Mouse (Mus musculus) liver, adult 2 months (tissue): ENCODE results near the gene Uhrf2. TPM values are rescaled to one million over a fixed set of nuclear protein-coding genes. Genes with fewer than 3 reads are reported as not detected.
A peak's percentile ranks its signal among the peaks of the same experiment; 100 is the strongest.

Experiments used
- DNase-seq: peaks from one replicate; pipeline ENCODE4 v3.0.0-alpha.2; 2011; ENCODE audit warnings: low read depth, low spot score; ENCODE audit errors: extremely low read depth
- H3K27ac ChIP-seq: fragments of 200-500 bp; replicated peaks from 2 replicates; pipeline ENCODE4 v1.5.1; 2012; ENCODE audit warnings: low read depth, mild to moderate bottlenecking, control low read depth, inconsistent platforms, low read length; ENCODE audit not compliant: insufficient read depth
- H3K27me3 ChIP-seq: fragments of 200-500 bp; 2 replicates; pipeline ENCODE4 v1.6.1; 2012; ENCODE audit warnings: mild to moderate bottlenecking, moderate library complexity, low read length, inconsistent platforms; ENCODE audit not compliant: control insufficient read depth, insufficient read depth
- H3K36me3 ChIP-seq: fragments of 200-500 bp; 2 replicates; pipeline ENCODE4 v1.6.1; 2012; ENCODE audit warnings: low read length, inconsistent platforms; ENCODE audit not compliant: control insufficient read depth, insufficient read depth
- H3K4me1 ChIP-seq: fragments of 200-500 bp; 2 replicates; pipeline ENCODE4 v1.6.1; 2011; ENCODE audit warnings: low read length; ENCODE audit not compliant: control insufficient read depth, insufficient read depth
- H3K4me3 ChIP-seq: fragments of 200-500 bp; 2 replicates; pipeline ENCODE4 v1.5.1; 2011; ENCODE audit warnings: low read depth, mild to moderate bottlenecking, control low read depth, low read length, moderate library complexity; ENCODE audit not compliant: insufficient read depth
- H3K79me2 ChIP-seq: fragments of 200-500 bp; 2 replicates; pipeline ENCODE4 v1.6.1; 2012; ENCODE audit warnings: inconsistent platforms, mild to moderate bottlenecking, low read length, moderate library complexity; ENCODE audit not compliant: control insufficient read depth, insufficient read depth
- H3K9ac ChIP-seq: fragments of 200-500 bp; 2 replicates; pipeline ENCODE4 v1.6.1; 2012; ENCODE audit warnings: low read depth, mild to moderate bottlenecking, control low read depth, inconsistent platforms, low read length
- CTCF ChIP-seq: fragments of 200-500 bp; IDR thresholded peaks from 2 replicates; pipeline ENCODE4 v1.5.1; 2011; ENCODE audit warnings: low read depth, low read length, control low read depth
- POLR2A ChIP-seq: fragments of 200-500 bp; IDR thresholded peaks from 2 replicates; pipeline ENCODE4 v1.6.1; 2011; ENCODE audit warnings: low read length, control low read depth; ENCODE audit not compliant: insufficient read depth; ENCODE audit errors: extremely low read depth
- WGBS: fragments of 180-500 bp; shearing (Covaris S2); methylation state at CpG from one replicate; pipeline ENCODE4 v1.1.7; 2018; 5-methylcytosine and 5-hydroxymethylcytosine counted together
- polyA plus RNA-seq: library from polyadenylated mRNA; depleted of rRNA; stranded (reverse); fragments of >200 nt; gene quantifications from 2 replicates; pipeline ENCODE4 v1.2.3, GENCODE M21; 2012; rRNA removed
- total RNA-seq: library from RNA; depleted of rRNA; stranded (reverse); fragments of >200 nt; gene quantifications from 2 replicates; pipeline ENCODE4 v1.2.3, GENCODE M21; 2014; rRNA removed

The Uhrf2 gene
- total and polyA plus RNA-seq, 2 experiments = 21.8 to 40.7 TPM

- Histone ChIP-seq H3K27ac (no peak overlapping the region), H3K27me3 (no peaks in the 10 kb centered on the region), H3K79me2 (no peaks in the 10 kb centered on the region), H3K4me3 (no peak overlapping the region), H3K9ac (no peak overlapping the region), H3K4me1 (peaks cover 2% of the 10 kb centered on the region; the same call in 1 of the 2 replicates), H3K36me3 (peaks cover 19% of the 10 kb centered on the region)
- no peak for TF ChIP-seq POLR2A
- no peak for TF ChIP-seq CTCF
- WGBS = 67% methylated on average over 7 of the region's 7 CpGs
- DNase-seq = no peak
Observed at GRCm38 (mm10) chr19:30124999-30125669, 94.8 kb downstream of the Uhrf2 start.

GRCm38 (mm10) chr19:30125670-30126059 is 95.4 kb downstream of the Uhrf2 start:
- no peaks in the 10 kb centered on the region for H3K79me2 ChIP-seq
- no peaks in the 10 kb centered on the region for H3K27me3 ChIP-seq
- H3K4me1 ChIP-seq = peaks cover 2% of the 10 kb centered on the region; the same call in 1 of the 2 replicates
- WGBS = 91% methylated on average over 7 of the region's 7 CpGs
- H3K9ac ChIP-seq = no peak overlapping the region
- DNase-seq = no peak
- TF ChIP-seq POLR2A (no peak), CTCF (no peak)
- H3K27ac ChIP-seq = no peak overlapping the region
- H3K36me3 ChIP-seq = peaks cover 21% of the 10 kb centered on the region
- no peak overlapping the region for H3K4me3 ChIP-seq

DNA sequence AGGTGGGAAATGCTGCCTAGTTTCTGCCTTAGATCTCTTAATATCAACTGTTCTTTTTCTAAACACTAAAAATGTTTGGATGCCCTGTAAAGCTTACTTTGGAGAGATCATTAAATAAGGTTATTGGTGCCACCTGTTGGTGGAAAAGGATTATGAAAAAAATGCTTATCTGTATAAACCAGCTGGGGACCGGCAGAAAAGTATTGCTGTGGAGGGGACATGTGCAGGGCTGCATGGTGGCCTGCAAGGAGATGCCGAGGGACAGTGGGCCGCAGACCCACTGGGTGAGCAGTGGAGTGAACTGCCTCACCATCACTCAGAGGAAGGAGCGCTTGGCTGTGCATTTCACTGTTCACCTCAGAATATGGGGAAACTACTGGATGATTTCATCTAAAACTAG is 97.9 kb downstream of the Uhrf2 start:
- no peaks in the 10 kb centered on the region for H3K27me3 ChIP-seq
- no peaks in the 10 kb centered on the region for H3K4me1 ChIP-seq
- no peaks in the 10 kb centered on the region for H3K79me2 ChIP-seq
- no peak overlapping the region for H3K9ac ChIP-seq
- 64% methylated on average over 4 of the region's 4 CpGs for WGBS
- H3K4me3 ChIP-seq = no peak overlapping the region
- TF ChIP-seq POLR2A = no peak
- TF ChIP-seq CTCF = peak; percentile 30; the same call in 1 of the 2 replicates
- peaks cover 31% of the 10 kb centered on the region for H3K36me3 ChIP-seq
- peak; percentile 51 for DNase-seq
- no peak overlapping the region for H3K27ac ChIP-seq

GRCm38 (mm10) chr19:30136308-30136707 is 106.0 kb downstream of the Uhrf2 start:
- Histone ChIP-seq H3K4me3 (no peak overlapping the region), H3K27me3 (no peaks in the 10 kb centered on the region), H3K79me2 (no peaks in the 10 kb centered on the region), H3K27ac (no peak overlapping the region), H3K36me3 (peaks cover 60% of the 10 kb centered on the region), H3K4me1 (no peaks in the 10 kb centered on the region), H3K9ac (no peak overlapping the region)
- TF ChIP-seq POLR2A (no peak), CTCF (no peak)
- DNase-seq = no peak
- WGBS = 79% methylated on average over 1 of the region's 1 CpGs

Other genes starting within 250 kb of the Uhrf2 start
- 8.8 and 9.7 TPM in 2 replicates for gene 9930021J03Rik, start 224.5 kb upstream of the Uhrf2 start, total RNA-seq
- gene 9930021J03Rik, start 224.5 kb upstream of the Uhrf2 start, polyA plus RNA-seq = 3.2 and 4.3 TPM in 2 replicates
- gene Ranbp6, start 217.5 kb upstream of the Uhrf2 start, total RNA-seq = 8.6 and 11.1 TPM in 2 replicates
- 1.6 and 1.8 TPM in 2 replicates for gene Ranbp6, start 217.5 kb upstream of the Uhrf2 start, polyA plus RNA-seq
- gene Il33, start 105.4 kb upstream of the Uhrf2 start, total RNA-seq = 1.5 and 1.6 TPM in 2 replicates
- 0.80 and 1.4 TPM in 2 replicates for gene Il33, start 105.4 kb upstream of the Uhrf2 start, polyA plus RNA-seq
- not detected in 2 replicates for gene Trpd52l3, start 26.7 kb upstream of the Uhrf2 start, total RNA-seq
- not detected in 2 replicates for gene Trpd52l3, start 26.7 kb upstream of the Uhrf2 start, polyA plus RNA-seq
- 64.2 and 98.4 TPM in 2 replicates for gene Gldc, start 144.9 kb downstream of the Uhrf2 start, total RNA-seq
- 94.1 and 134 TPM in 2 replicates for gene Gldc, start 144.9 kb downstream of the Uhrf2 start, polyA plus RNA-seq
- gene Mbl2, start 202.4 kb downstream of the Uhrf2 start, total RNA-seq = 818 and 1,110 TPM in 2 replicates
- gene Mbl2, start 202.4 kb downstream of the Uhrf2 start, polyA plus RNA-seq = 406 and 415 TPM in 2 replicates